Mouse (Mus musculus): ENCODE measurements around the gene Exosc7.

GRCm38 (mm10) chr9:123165781-123166443 lies 52.9 kb downstream of the Exosc7 start:
- TF ChIP-seq CTCF (IDR thresholded peaks at IDR 0.05; ENCODE audit: low read depth, low read length) (no peak), POLR2A (IDR thresholded peaks at IDR 0.05; ENCODE audit: borderline replicate concordance, low read depth, low read length) (no peak)

All from bone marrow macrophage, adult 2 months (primary cell).